Mouse (Mus musculus) thymus, adult 2 months (tissue): Measurements from ENCODE around the gene Dhx8. TPM values are rescaled to one million over a fixed set of nuclear protein-coding genes. Genes with fewer than 3 reads are reported as not detected.

ENCODE experiments used
- DNase-seq: peaks from one replicate; pipeline ENCODE4 v3.0.0; 2021
- H3K27ac ChIP-seq: fragments of 200-500 bp; 2 replicates; pipeline ENCODE4 v1.5.1; 2012; ENCODE audit warnings: low read length, control low read depth; ENCODE audit not compliant: control insufficient read depth, insufficient read depth
- H3K27me3 ChIP-seq: fragments of 200-500 bp; 2 replicates; pipeline ENCODE4 v1.6.1; 2012; ENCODE audit warnings: mild to moderate bottlenecking, low read length, moderate library complexity, mixed read lengths; ENCODE audit not compliant: control insufficient read depth, insufficient read depth
- H3K36me3 ChIP-seq: fragments of 200-500 bp; 2 replicates; pipeline ENCODE4 v1.6.1; 2012; ENCODE audit warnings: mild to moderate bottlenecking, low read length, moderate library complexity; ENCODE audit not compliant: control insufficient read depth, insufficient read depth
- H3K4me1 ChIP-seq: fragments of 200-500 bp; replicated peaks from 2 replicates; pipeline ENCODE4 v1.6.1; 2012; ENCODE audit warnings: low read length; ENCODE audit not compliant: control insufficient read depth, insufficient read depth
- H3K4me3 ChIP-seq: fragments of 200-500 bp; 2 replicates; pipeline ENCODE4 v1.5.1; 2012; ENCODE audit warnings: mild to moderate bottlenecking, low read length, control low read depth, moderate library complexity; ENCODE audit not compliant: control insufficient read depth, insufficient read depth
- CTCF ChIP-seq: fragments of 200-500 bp; IDR thresholded peaks from 2 replicates; pipeline ENCODE4 v1.5.1; 2012; ENCODE audit warnings: mild to moderate bottlenecking, control low read depth, low read length, moderate library complexity, borderline replicate concordance; ENCODE audit not compliant: control insufficient read depth, poor library complexity, insufficient read depth; ENCODE audit errors: extremely low read depth
- POLR2A ChIP-seq: fragments of 200-500 bp; IDR thresholded peaks from 2 replicates; pipeline ENCODE4 v1.6.1; 2012; ENCODE audit warnings: mild to moderate bottlenecking, low read length, control low read depth, moderate library complexity; ENCODE audit not compliant: control insufficient read depth, poor library complexity, insufficient read depth; ENCODE audit errors: extremely low read depth
- WGBS: fragments of 180-500 bp; shearing (Covaris S2); methylation state at CpG from one replicate; pipeline ENCODE4 v1.1.7; 2018; 5-methylcytosine and 5-hydroxymethylcytosine counted together
- polyA plus RNA-seq: library from polyadenylated mRNA; depleted of rRNA; stranded (reverse); fragments of >200 nt; gene quantifications from 2 replicates; pipeline ENCODE4 v1.2.3, GENCODE M21; 2012

The Dhx8 gene
- polyA plus RNA-seq, 1 experiment: 30.5 TPM

DNA sequence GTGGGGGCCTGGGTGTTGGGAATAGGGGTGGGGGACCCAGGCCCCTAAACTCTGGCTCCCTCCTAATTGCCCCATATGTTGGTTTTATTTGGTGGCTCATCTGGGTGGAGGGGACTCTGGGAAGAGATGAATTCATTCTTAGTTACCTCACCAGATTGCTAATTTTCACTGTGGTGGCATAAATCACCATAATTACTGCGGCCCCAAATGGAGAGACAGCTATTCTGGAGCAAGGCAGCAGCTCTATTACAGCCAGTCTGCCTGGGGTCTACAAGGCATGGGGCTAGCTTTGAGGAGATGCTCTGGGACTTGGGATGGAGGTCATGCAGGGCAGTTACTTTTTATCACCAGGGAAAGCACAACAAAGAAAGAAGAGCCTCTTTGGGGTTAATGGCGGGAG, 6.0 kb upstream of the Dhx8 start:
- Histone ChIP-seq H3K27me3 (no peaks in the 10 kb centered on the region; the same call in 1 of the 2 replicates), H3K4me3 (no peak overlapping the region), H3K36me3 (no peaks in the 10 kb centered on the region), H3K4me1 (no peaks in the 10 kb centered on the region), H3K27ac (no peak overlapping the region)
- DNase-seq: no peak
- TF ChIP-seq POLR2A: no peak
- TF ChIP-seq CTCF: no peak
- 89% methylated on average over 2 of the region's 2 CpGs for WGBS

DNA sequence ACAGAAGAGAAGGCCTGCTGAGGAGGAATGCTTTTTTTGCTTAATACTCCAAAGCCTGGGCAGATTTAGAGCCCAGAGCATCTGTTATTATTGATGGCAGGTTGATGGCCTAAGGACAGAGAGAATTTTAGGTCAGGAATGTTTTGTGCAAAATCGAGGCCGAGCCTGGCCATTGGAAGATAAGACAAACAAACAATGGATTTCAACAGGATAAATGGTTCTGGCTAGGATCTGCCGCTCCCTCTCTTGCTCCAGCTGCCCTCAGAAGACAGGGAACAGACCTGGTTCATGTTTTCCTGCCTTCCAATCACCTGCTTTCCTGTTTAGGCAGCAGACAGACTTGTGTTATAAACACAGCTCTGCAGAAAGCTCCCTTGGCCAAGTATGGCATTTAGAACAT, 3.4 kb upstream of the Dhx8 start:
- TF ChIP-seq POLR2A (no peak), CTCF (no peak)
- WGBS: 78% methylated on average over 3 of the region's 3 CpGs

DNA sequence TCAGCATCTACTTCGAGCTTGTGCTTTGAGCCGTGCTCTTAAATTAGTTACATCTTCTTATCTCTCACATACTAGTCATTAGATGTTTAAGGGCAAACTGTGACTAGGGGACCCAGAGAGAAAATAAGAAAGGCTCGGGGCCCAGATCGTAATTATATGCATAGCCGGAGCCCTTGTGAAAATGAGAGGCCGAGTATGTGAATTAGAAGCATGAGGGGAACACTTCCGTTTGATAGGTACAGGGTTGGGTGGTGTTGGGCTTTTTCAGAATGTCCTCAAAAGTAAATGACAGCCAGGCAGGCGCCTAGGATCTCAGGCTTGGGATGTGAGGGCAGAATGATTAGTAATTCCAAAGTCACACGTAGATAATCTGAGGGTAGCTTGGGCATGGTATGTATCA, 877 bp downstream of the Dhx8 start:
- WGBS: 32% methylated on average over 9 of the region's 9 CpGs
- DNase-seq: no peak

More for the DNA sequence above, 3.4 kb upstream of the Dhx8 start:
- no peak for DNase-seq
- no peaks in the 10 kb centered on the region; the same call in 1 of the 2 replicates for H3K27me3 ChIP-seq
- H3K27ac ChIP-seq: no peak overlapping the region
- no peaks in the 10 kb centered on the region for H3K36me3 ChIP-seq
- peaks cover 4% of the 10 kb centered on the region; the same call in 1 of the 2 replicates for H3K4me1 ChIP-seq
- H3K4me3 ChIP-seq: no peak overlapping the region

DNA sequence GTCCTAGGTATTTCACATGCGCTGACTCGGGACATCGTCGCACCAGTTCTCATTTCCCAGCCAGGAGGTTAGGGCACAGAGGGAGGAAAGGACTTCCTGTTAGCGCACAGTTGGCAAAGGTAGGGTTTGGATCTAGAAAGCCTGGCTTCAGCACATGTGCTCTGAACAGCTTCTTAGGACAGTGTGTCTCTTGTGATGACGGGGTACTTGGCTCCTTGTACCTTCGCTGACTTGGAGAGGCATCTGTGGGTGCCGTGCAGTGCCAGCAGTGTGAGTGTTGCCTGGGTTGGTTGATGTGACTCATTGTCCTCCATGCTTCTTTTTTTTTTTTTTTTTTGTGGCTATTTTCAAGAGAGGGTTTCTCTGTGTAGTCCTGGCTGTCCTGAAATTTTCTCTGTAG, 23.9 kb downstream of the Dhx8 start:
- WGBS: 98% methylated on average over 8 of the region's 8 CpGs
- TF ChIP-seq POLR2A (no peak), CTCF (no peak)
- H3K4me3 ChIP-seq: no peak overlapping the region
- no peak overlapping the region for H3K27ac ChIP-seq
- H3K4me1 ChIP-seq: no peaks in the 10 kb centered on the region
- DNase-seq: no peak
- peaks cover 88% of the 10 kb centered on the region for H3K36me3 ChIP-seq
- H3K27me3 ChIP-seq: no peaks in the 10 kb centered on the region

More for the DNA sequence above, 877 bp downstream of the Dhx8 start:
- Histone ChIP-seq H3K27ac (no peak overlapping the region), H3K4me1 (peaks cover 4% of the 10 kb centered on the region; the same call in 1 of the 2 replicates), H3K4me3 (no peak overlapping the region), H3K36me3 (peaks cover 30% of the 10 kb centered on the region), H3K27me3 (no peaks in the 10 kb centered on the region)
- TF ChIP-seq CTCF: no peak
- no peak for TF ChIP-seq POLR2A

DNA sequence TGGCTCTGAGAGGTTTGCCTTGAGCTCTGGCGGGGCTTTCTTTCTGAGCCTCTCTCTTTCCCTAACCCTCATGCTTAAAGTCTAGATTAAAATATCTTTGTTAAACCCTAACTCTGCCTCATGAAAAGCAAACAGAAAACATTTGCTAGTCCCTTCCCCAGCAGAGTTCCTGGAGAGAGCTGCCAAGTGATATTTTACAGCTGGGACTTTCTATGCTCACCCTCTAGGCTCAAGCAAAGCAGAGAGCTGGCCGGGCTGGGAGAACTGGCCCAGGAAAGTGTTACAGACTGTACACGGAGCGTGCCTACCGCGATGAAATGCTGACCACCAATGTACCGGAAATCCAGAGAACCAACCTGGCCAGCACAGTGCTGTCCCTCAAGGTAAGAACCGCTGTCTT, 24.6 kb downstream of the Dhx8 start:
- peaks cover 86% of the 10 kb centered on the region for H3K36me3 ChIP-seq
- WGBS: 96% methylated on average over 8 of the region's 8 CpGs
- no peak for DNase-seq
- TF ChIP-seq CTCF (no peak), POLR2A (no peak)
- no peak overlapping the region for H3K27ac ChIP-seq
- no peaks in the 10 kb centered on the region for H3K4me1 ChIP-seq
- H3K4me3 ChIP-seq: no peak overlapping the region
- H3K27me3 ChIP-seq: no peaks in the 10 kb centered on the region

DNA sequence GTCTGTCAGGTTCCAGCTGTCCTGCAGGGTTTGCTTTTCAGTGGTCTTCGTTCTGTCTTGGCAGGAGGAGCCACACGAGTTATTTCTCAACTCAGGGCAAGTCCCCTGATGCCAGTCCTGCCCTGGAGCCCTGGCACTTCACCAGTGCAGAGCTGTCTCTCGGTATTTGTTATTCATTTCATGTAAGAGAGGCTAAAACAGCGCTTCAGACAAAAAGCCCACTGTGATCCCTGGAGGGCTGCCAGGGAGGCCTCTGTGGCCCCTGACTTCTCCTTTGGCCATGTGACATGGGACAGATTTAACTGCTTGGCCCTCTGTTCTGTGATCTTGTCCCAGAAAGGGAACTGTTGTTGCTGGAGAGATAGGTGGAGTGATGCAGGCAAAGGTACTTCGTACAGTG, 25.7 kb downstream of the Dhx8 start:
- 92% methylated on average over 5 of the region's 5 CpGs for WGBS
- Histone ChIP-seq H3K4me3 (no peak overlapping the region), H3K4me1 (no peaks in the 10 kb centered on the region), H3K36me3 (peaks cover 84% of the 10 kb centered on the region), H3K27me3 (no peaks in the 10 kb centered on the region), H3K27ac (no peak overlapping the region)
- TF ChIP-seq CTCF (no peak), POLR2A (no peak)
- no peak for DNase-seq

DNA sequence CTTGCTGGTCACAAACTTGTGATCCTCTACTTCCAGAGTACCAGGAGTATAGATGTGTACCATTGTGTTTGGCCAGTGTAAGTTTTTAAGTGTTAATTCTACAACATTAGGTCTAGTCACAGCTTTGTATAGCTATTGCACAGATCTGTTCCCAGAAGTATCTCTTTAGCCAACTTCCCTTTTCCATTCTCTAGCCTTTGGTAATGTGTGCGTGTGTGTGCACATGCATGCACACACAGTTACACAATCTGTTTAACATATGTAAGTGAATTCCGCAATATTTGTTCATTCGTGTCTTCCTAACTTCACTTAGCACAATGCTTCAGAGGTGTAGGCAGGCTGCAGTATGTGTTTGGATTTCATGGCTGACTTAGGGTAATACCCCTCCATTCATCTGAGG, 26.8 kb downstream of the Dhx8 start:
- TF ChIP-seq CTCF (no peak), POLR2A (no peak)
- Histone ChIP-seq H3K4me1 (no peaks in the 10 kb centered on the region), H3K27me3 (no peaks in the 10 kb centered on the region), H3K27ac (no peak overlapping the region), H3K4me3 (no peak overlapping the region), H3K36me3 (peaks cover 83% of the 10 kb centered on the region)
- DNase-seq: no peak
- 99% methylated on average over 3 of the region's 3 CpGs for WGBS
